Mouse (Mus musculus) cortical plate, adult 2 months (tissue): Measurements from ENCODE around the gene Rhox2e.
"Not testable (repeated sequence)": the region's sequence is repeated elsewhere in the genome, so short reads cannot be mapped to it uniquely, and the experiment has no call there.

Experiments
- CTCF ChIP-seq: fragments of 200-500 bp; IDR thresholded peaks from 2 replicates; pipeline ENCODE4 v1.5.1; 2011; ENCODE audit warnings: mild to moderate bottlenecking, control low read depth, low read length; ENCODE audit not compliant: insufficient read depth; ENCODE audit errors: extremely low read depth
- POLR2A ChIP-seq: fragments of 200-500 bp; IDR thresholded peaks from 2 replicates; pipeline ENCODE4 v1.6.1; 2011; ENCODE audit warnings: mild to moderate bottlenecking, low read length, control low read depth; ENCODE audit not compliant: insufficient read depth; ENCODE audit errors: extremely low read depth

GRCm38 (mm10) chrX:37580692-37581091 is 50.4 kb downstream of the Rhox2e start, which contains the start of gene Rhox3f:
- TF ChIP-seq CTCF, POLR2A: not testable (repeated sequence)
